Mouse (Mus musculus): ENCODE measurements at regions not wholly inside any gene's neighbourhood (a gene's known extent, or its start where the extent isn't known, plus 50 kb on each side); places are given as distances from the start of the nearest gene placed in this dataset.
A peak's percentile ranks its signal among the peaks of the same experiment; 100 is the strongest.
"Not testable (repeated sequence)": the region's sequence is repeated elsewhere in the genome, so short reads cannot be mapped to it uniquely, and the experiment has no call there.

- no peak for DNase-seq (ENCODE audit: low spot score in 2 of 2)
These were observed 391.2 kb downstream of the Fign start for GRCm38 (mm10) chr2:63706643-63707042.

GRCm38 (mm10) chr2:63706183-63706582 lies 391.7 kb downstream of the Fign start:
- no peak for DNase-seq (ENCODE audit: low spot score in 2 of 2)

GRCm38 (mm10) chr2:63702333-63703096 lies 395.3 kb downstream of the Fign start:
- DNase-seq (ENCODE audit: low spot score in 2 of 2) = peak; percentile 22 to 46

GRCm38 (mm10) chr2:63701861-63702260 lies 396.0 kb downstream of the Fign start:
- no peak for DNase-seq (ENCODE audit: low spot score in 2 of 2)

DNA sequence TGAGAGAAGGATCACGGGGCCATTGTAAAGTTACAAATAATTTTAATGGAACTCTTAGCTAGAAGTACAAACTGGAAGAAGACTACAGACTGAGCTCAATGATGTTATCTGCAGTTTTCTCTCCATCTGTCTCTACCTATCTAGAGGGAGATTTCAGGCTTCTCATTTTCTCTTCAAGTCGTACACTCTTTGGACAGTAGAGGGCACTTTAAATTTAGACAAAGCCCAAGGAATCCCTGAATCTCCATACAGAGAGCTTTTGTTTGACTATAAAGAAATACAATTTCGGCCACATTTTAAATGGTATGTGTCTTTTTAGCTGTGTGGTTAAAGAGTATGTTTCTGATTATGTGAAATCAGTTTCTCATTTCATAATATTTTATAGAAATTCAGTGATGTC lies 397.6 kb downstream of the Fign start:
- DNase-seq (ENCODE audit: low spot score in 2 of 2) = no peak

DNA sequence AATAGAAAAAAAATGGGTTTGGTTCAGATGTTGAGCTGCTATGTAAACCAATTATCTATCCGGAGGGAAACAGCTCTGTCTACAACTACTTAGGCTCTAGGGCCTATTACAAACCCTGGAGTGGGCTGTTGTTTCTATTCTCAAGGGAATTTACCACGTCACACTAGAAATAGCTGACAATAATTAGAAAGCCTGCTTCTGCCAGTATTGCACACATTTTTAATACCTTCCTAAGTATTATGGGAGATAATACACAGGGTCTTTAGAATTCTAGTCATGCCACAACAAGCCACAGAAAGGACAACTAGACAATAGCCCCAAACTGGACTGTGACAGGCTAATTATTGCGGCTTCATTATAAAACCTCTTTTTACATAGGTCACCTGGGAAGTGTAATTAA lies 428.1 kb downstream of the Fign start:
- DNase-seq (ENCODE audit: low spot score in 2 of 2) = no peak

GRCm38 (mm10) chr2:63668784-63669183 lies 429.1 kb downstream of the Fign start:
- no peak for DNase-seq (ENCODE audit: low spot score in 2 of 2)

DNA sequence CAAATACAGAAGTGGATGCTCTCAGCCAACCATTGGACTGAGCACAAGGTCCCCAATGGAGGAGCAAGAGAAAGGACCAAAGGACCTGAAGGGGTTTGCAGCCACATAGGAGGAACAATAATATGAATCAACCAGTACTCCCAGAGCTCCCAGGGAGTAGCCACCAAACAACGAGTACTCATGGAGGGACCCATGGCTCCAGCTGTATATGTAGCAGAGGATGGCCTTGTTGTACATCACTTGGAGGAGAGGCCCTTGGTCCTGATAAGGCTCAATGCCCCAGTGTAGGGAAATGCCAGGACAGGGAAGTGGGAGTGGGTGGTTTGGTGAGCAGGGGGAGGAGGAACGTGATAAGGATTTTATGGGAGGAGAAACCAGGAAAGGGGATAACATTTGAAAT lies 437.9 kb downstream of the Fign start:
- DNase-seq (ENCODE audit: low spot score in 2 of 2) = not testable (repeated sequence)

Data from layer of hippocampus, postnatal 10 days (tissue).